14 mouse cellular contexts compared by ENCODE assay signal in the genomic region with DNA sequence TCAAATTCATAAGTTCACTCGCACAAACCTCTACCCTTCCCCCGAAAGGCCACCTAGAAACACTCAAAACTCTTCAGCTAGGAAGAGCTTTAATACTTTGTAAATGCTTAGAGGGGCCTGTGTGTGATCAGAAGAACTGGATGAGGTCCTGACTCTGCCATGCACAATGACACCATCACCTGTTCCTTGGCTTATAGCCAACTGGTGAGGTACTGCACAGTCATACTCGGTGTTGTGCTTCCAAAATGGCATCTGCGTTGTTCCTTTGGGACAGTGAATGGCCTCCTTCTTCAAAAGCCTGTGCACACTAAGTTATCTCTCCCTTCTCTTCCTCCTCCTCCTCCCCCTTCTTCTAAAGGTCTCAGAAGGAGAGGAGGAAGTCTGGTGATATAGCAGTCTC. TPM values are rescaled to one million over a fixed set of nuclear protein-coding genes. Genes with fewer than 3 reads are reported as not detected.
DNase-seq lines count a peak whose midpoint lies in the region; ATAC-seq lines count a peak whose summit lies in the region.
"Had no signal": no experiment of that assay in that cellular context is flagged by ENCODE, and none has a peak within 500 bp of the region (broad histone marks: within the 10 kb centered on the region; RNA-seq: fewer than 3 reads in every experiment).

No protein-coding gene starts in this region.

- no peak for ATAC-seq in hindbrain, embryonic 13.5 days (ENCODE audit: low FRiP score)
- ATAC-seq in hindbrain, embryonic 11.5 days (ENCODE audit: low FRiP score), result no peak
- ATAC-seq in activated CD4-positive, CD25-positive, alpha-beta regulatory T cell, adult 4 months, result peak; percentile 7
- ATAC-seq in liver, embryonic 15.5 days (ENCODE audit: insufficient read depth), result no peak

- intact Hi-C loops in left cerebral cortex, postnatal 10 days (cut with DNase I), result no loop called here

- 89% methylated on average over 4 of the region's 4 CpGs for WGBS in hindbrain, embryonic 13.5 days
- WGBS in hindbrain, embryonic 11.5 days, result 97% methylated on average over 4 of the region's 4 CpGs
- WGBS in liver, embryonic 15.5 days (ENCODE audit: insufficient replicate concordance), result 71% methylated on average over 4 of the region's 4 CpGs

- H3K36me3 ChIP-seq in hindbrain, embryonic 13.5 days, result no peaks in the 10 kb centered on the region
- no peaks in the 10 kb centered on the region for H3K36me3 ChIP-seq in hindbrain, embryonic 11.5 days (ENCODE audit: control insufficient read depth, insufficient read depth, low read length)
- H3K36me3 ChIP-seq in liver, embryonic 15.5 days (replicated peaks), result 0 out of 2 replicates have a peak, but pooled peaks cover 7% of the 10 kb centered on the region

- peaks cover 28% of the 10 kb centered on the region for H3K4me1 ChIP-seq in hindbrain, embryonic 13.5 days (replicated peaks)
- H3K4me1 ChIP-seq in hindbrain, embryonic 11.5 days (replicated peaks; ENCODE audit: control insufficient read depth, insufficient read depth, low read length), result peaks cover 5% of the 10 kb centered on the region
- H3K4me1 ChIP-seq in liver, embryonic 15.5 days (replicated peaks), result peaks cover 53% of the 10 kb centered on the region

- H3K27me3 ChIP-seq in hindbrain, embryonic 13.5 days, result no peaks in the 10 kb centered on the region
- no peaks in the 10 kb centered on the region for H3K27me3 ChIP-seq in hindbrain, embryonic 11.5 days (ENCODE audit: control insufficient read depth, insufficient read depth, low read length)
- H3K27me3 ChIP-seq in liver, embryonic 15.5 days, result no peaks in the 10 kb centered on the region
- H3K27me3 ChIP-seq: kidney, embryonic 15.5 days; neural tube, embryonic 12.5 days had no signal

- H3K27ac ChIP-seq in hindbrain, embryonic 13.5 days, result peak overlapping the region; percentile 98; the same call in 1 of the 2 replicates
- H3K27ac ChIP-seq in hindbrain, embryonic 11.5 days (ENCODE audit: low read depth, low read length), result no peak overlapping the region; the same call in 1 of the 2 replicates
- H3K27ac ChIP-seq in liver, embryonic 15.5 days (replicated peaks), result 0 out of 2 replicates have a peak overlapping the region, but pooled peaks have one; percentile 41
- H3K27ac ChIP-seq: neural tube, embryonic 12.5 days had no signal

- H3K9me3 ChIP-seq in hindbrain, embryonic 13.5 days, result no peaks in the 10 kb centered on the region
- H3K9me3 ChIP-seq in hindbrain, embryonic 11.5 days (ENCODE audit: control insufficient read depth, low read length), result no peaks in the 10 kb centered on the region
- H3K9me3 ChIP-seq in liver, embryonic 15.5 days (replicated peaks), result no peaks in the 10 kb centered on the region
- H3K9me3 ChIP-seq: kidney, embryonic 15.5 days; neural tube, embryonic 12.5 days had no signal

- no peak overlapping the region for H3K4me3 ChIP-seq in hindbrain, embryonic 13.5 days
- H3K4me3 ChIP-seq in hindbrain, embryonic 11.5 days (ENCODE audit: low read depth, low read length), result no peak overlapping the region
- H3K4me3 ChIP-seq in liver, embryonic 15.5 days (replicated peaks), result no peak overlapping the region
- H3K4me3 ChIP-seq: kidney, embryonic 15.5 days; neural tube, embryonic 12.5 days had no signal

- H3K4me2 ChIP-seq in hindbrain, embryonic 13.5 days, result no peak overlapping the region
- no peak overlapping the region for H3K4me2 ChIP-seq in hindbrain, embryonic 11.5 days (replicated peaks; ENCODE audit: low read depth, low read length)
- no peak overlapping the region for H3K4me2 ChIP-seq in liver, embryonic 15.5 days
- H3K4me2 ChIP-seq: kidney, embryonic 15.5 days had no signal

- DNase-seq in hindbrain, embryonic 11.5 days (ENCODE audit: low spot score), result no peak
- peak; percentile 64 for DNase-seq in CD4-positive, CD25-positive, alpha-beta regulatory T cell, adult 2 months (ENCODE audit: low read depth, low spot score)
- DNase-seq in ovary, adult 18-20 months (ENCODE audit: low spot score), result no peak
- DNase-seq in layer of hippocampus, postnatal 36 days, result no peak
- DNase-seq in left cerebral cortex, postnatal 10 days (ENCODE audit: extremely low spot score in 1 of 2, low spot score in 2 of 2), result no peak
- DNase-seq: cerebellum, postnatal 10 days; layer of hippocampus, adult 9-11 months; right cerebral cortex, adult 18-20 months had no signal

- no peak overlapping the region for H3K9ac ChIP-seq in hindbrain, embryonic 13.5 days
- H3K9ac ChIP-seq in hindbrain, embryonic 11.5 days (ENCODE audit: low read depth, low read length), result no peak overlapping the region
- no peak overlapping the region for H3K9ac ChIP-seq in liver, embryonic 15.5 days
- H3K9ac ChIP-seq: kidney, embryonic 15.5 days; neural tube, embryonic 12.5 days had no signal

RNA-seq across cellular contexts. Expression of a gene that starts 8.3 kb away (rescaled TPM):
- polyA plus RNA-seq in hindbrain, embryonic 13.5 days (2015; fragmentation: Nextera tagmentation; extraction: Ambion mirVana), result 1.6 and 2.2 TPM in 2 replicates
- 0.54 and 2.1 TPM in 2 replicates for polyA plus RNA-seq in hindbrain, embryonic 11.5 days (2014; fragmentation: Nextera tagmentation; extraction: Ambion mirVana)
- under 1 TPM; 0.28 to 0.32 TPM for polyA plus RNA-seq in activated CD4-positive, CD25-positive, alpha-beta regulatory T cell, adult 4 months (2017; shearing (Covaris generic))
- 0.02 TPM in 1 of 2 replicates, not detected in the other for polyA plus RNA-seq in liver, embryonic 15.5 days (2015; fragmentation: Nextera tagmentation; extraction: Ambion mirVana)
- 1 to 10 TPM; 1.2 to 1.7 TPM for total RNA-seq in layer of hippocampus, postnatal 36 days (2021)
- total RNA-seq in left cerebral cortex, postnatal 10 days (2021), result under 1 TPM; 0.41 to 0.59 TPM

RNA-seq across cellular contexts. Expression of a gene that starts 8.3 kb away (rescaled TPM):
- 6.9 and 7.8 TPM in 2 replicates for polyA plus RNA-seq in hindbrain, embryonic 13.5 days (2015; fragmentation: Nextera tagmentation; extraction: Ambion mirVana)
- polyA plus RNA-seq in hindbrain, embryonic 11.5 days (2014; fragmentation: Nextera tagmentation; extraction: Ambion mirVana), result 10.0 and 12.2 TPM in 2 replicates
- polyA plus RNA-seq in activated CD4-positive, CD25-positive, alpha-beta regulatory T cell, adult 4 months (2017; shearing (Covaris generic)), result 10 to 100 TPM in 1 of 2 experiments, 1 to 10 TPM in 1; 6.2 to 11.9 TPM
- 4.1 and 4.8 TPM in 2 replicates for polyA plus RNA-seq in liver, embryonic 15.5 days (2015; fragmentation: Nextera tagmentation; extraction: Ambion mirVana)
- 1 to 10 TPM; 1.0 to 1.9 TPM for total RNA-seq in layer of hippocampus, postnatal 36 days (2021)
- total RNA-seq in left cerebral cortex, postnatal 10 days (2021), result 1 to 10 TPM; 1.5 to 1.9 TPM

RNA-seq across cellular contexts. Expression of a gene that starts 26.7 kb away (rescaled TPM):
- 0.78 and 1.3 TPM in 2 replicates for polyA plus RNA-seq in hindbrain, embryonic 13.5 days (2015; fragmentation: Nextera tagmentation; extraction: Ambion mirVana)
- 0.36 and 0.37 TPM in 2 replicates for polyA plus RNA-seq in hindbrain, embryonic 11.5 days (2014; fragmentation: Nextera tagmentation; extraction: Ambion mirVana)
- under 1 TPM in 1 of 2 experiments, not detected in 1; 0.37 TPM for polyA plus RNA-seq in activated CD4-positive, CD25-positive, alpha-beta regulatory T cell, adult 4 months (2017; shearing (Covaris generic))
- not detected in 2 replicates for polyA plus RNA-seq in liver, embryonic 15.5 days (2015; fragmentation: Nextera tagmentation; extraction: Ambion mirVana)
- under 1 TPM; 0.30 to 0.35 TPM for total RNA-seq in layer of hippocampus, postnatal 36 days (2021)
- total RNA-seq in left cerebral cortex, postnatal 10 days (2021), result 1 to 10 TPM in 1 of 2 experiments, under 1 TPM in 1; 0.54 to 1.2 TPM
- total RNA-seq: ES-E14 had no signal
- polyA plus RNA-seq: kidney, embryonic 15.5 days had no signal

RNA-seq across cellular contexts. Expression of a gene that starts 45.4 kb away (rescaled TPM):
- polyA plus RNA-seq in hindbrain, embryonic 13.5 days (2015; fragmentation: Nextera tagmentation; extraction: Ambion mirVana), result 1.1 and 1.8 TPM in 2 replicates
- polyA plus RNA-seq in hindbrain, embryonic 11.5 days (2014; fragmentation: Nextera tagmentation; extraction: Ambion mirVana), result 0.77 and 1.4 TPM in 2 replicates
- polyA plus RNA-seq in activated CD4-positive, CD25-positive, alpha-beta regulatory T cell, adult 4 months (2017; shearing (Covaris generic)), result under 1 TPM in 1 of 2 experiments, not detected in 1; 0.74 TPM
- polyA plus RNA-seq in liver, embryonic 15.5 days (2015; fragmentation: Nextera tagmentation; extraction: Ambion mirVana), result 0.13 and 0.24 TPM in 2 replicates
- total RNA-seq in layer of hippocampus, postnatal 36 days (2021), result 1 to 10 TPM; 2.7 to 3.1 TPM
- 1 to 10 TPM in 1 of 2 experiments, under 1 TPM in 1; 0.75 to 1.2 TPM for total RNA-seq in left cerebral cortex, postnatal 10 days (2021)

RNA-seq across cellular contexts. Expression of a gene that starts 56.0 kb away (rescaled TPM):
- polyA plus RNA-seq in hindbrain, embryonic 13.5 days (2015; fragmentation: Nextera tagmentation; extraction: Ambion mirVana), result 117 and 118 TPM in 2 replicates
- 105 and 116 TPM in 2 replicates for polyA plus RNA-seq in hindbrain, embryonic 11.5 days (2014; fragmentation: Nextera tagmentation; extraction: Ambion mirVana)
- 10 to 100 TPM; 27.1 to 29.5 TPM for polyA plus RNA-seq in activated CD4-positive, CD25-positive, alpha-beta regulatory T cell, adult 4 months (2017; shearing (Covaris generic))
- polyA plus RNA-seq in liver, embryonic 15.5 days (2015; fragmentation: Nextera tagmentation; extraction: Ambion mirVana), result 115 and 122 TPM in 2 replicates
- total RNA-seq in layer of hippocampus, postnatal 36 days (2021), result 10 to 100 TPM; 46.5 to 50.0 TPM
- total RNA-seq in left cerebral cortex, postnatal 10 days (2021), result 10 to 100 TPM; 74.4 TPM
